Mouse (Mus musculus): ENCODE measurements at regions not wholly inside any gene's neighbourhood (a gene's known extent, or its start where the extent isn't known, plus 50 kb on each side); places are given as distances from the start of the nearest gene placed in this dataset.

- TF ChIP-seq EP300 (IDR thresholded peaks at IDR 0.05; ENCODE audit: low read depth) (no peak), CTCF (IDR thresholded peaks at IDR 0.05; ENCODE audit: low read depth) (no peak)
These were observed 75.3 kb downstream of the Mtx3 start for GRCm38 (mm10) chr13:92919882-92920281.

All from heart, postnatal 0 days (tissue).